Mouse (Mus musculus) stomach, adult 2 months (tissue): ENCODE results near the gene Mutyh. TPM values are rescaled to one million over a fixed set of nuclear protein-coding genes. Genes with fewer than 3 reads are reported as not detected.

ENCODE experiments used
- polyA plus RNA-seq: library from polyadenylated mRNA; depleted of rRNA; stranded (reverse); fragments of >200 nt; gene quantifications from 2 replicates; pipeline ENCODE4 v1.2.3, GENCODE M21; 2012; rRNA removed

The Mutyh gene
- 1.5 and 2.4 TPM in 2 replicates for polyA plus RNA-seq

GRCm38 (mm10) chr4:116807197-116808129 is at the start of gene Mutyh, which contains the start of gene Toe1:
TSS of gene Mutyh (plus strand) at chr4:116807723.
TSS of gene Toe1 (minus strand) at chr4:116807640.

GRCm38 (mm10) chr4:116821694-116822016 is 14.1 kb downstream of the Mutyh start, which contains the start of gene Hpdl:
TSS of gene Hpdl (minus strand) at chr4:116821707.

Other genes starting within 250 kb of the Mutyh start
- gene Ccdc17, start 211.1 kb upstream of the Mutyh start, polyA plus RNA-seq, result 3.2 and 3.3 TPM in 2 replicates
- gene Nasp, start 179.8 kb upstream of the Mutyh start, polyA plus RNA-seq, result 0.74 and 1.0 TPM in 2 replicates
- gene Akr1a1, start 156.0 kb upstream of the Mutyh start, polyA plus RNA-seq, result 272 and 380 TPM in 2 replicates
- 15.3 and 19.3 TPM in 2 replicates for gene Prdx1, start 122.2 kb upstream of the Mutyh start, polyA plus RNA-seq
- 3.1 and 4.9 TPM in 2 replicates for gene Mmachc, start 99.3 kb upstream of the Mutyh start, polyA plus RNA-seq
- gene Ccdc163, start 99.2 kb upstream of the Mutyh start, polyA plus RNA-seq, result 8.5 and 12.1 TPM in 2 replicates
- 0.76 and 0.88 TPM in 2 replicates for gene Tesk2, start 86.8 kb upstream of the Mutyh start, polyA plus RNA-seq
- 5.2 and 5.8 TPM in 2 replicates for gene Toe1, start 83 bp upstream of the Mutyh start, polyA plus RNA-seq
- 2.9 and 3.9 TPM in 2 replicates for gene Hpdl, start 14.0 kb downstream of the Mutyh start, polyA plus RNA-seq
- 0.06 and 0.26 TPM in 2 replicates for gene Zswim5, start 69.7 kb downstream of the Mutyh start, polyA plus RNA-seq
- 14.5 and 18.5 TPM in 2 replicates for gene Urod, start 186.7 kb downstream of the Mutyh start, polyA plus RNA-seq
- 39.9 and 41.0 TPM in 2 replicates for gene Hectd3, start 187.6 kb downstream of the Mutyh start, polyA plus RNA-seq
- gene Eif2b3, start 211.7 kb downstream of the Mutyh start, polyA plus RNA-seq, result 0.55 and 0.96 TPM in 2 replicates